Mouse (Mus musculus): ENCODE data around the gene Sh3gl3.

The Sh3gl3 gene

GRCm38 (mm10) chr7:82173540-82173939, at the start of gene Sh3gl3:
Gene Sh3gl3 (plus strand): TSS chr7:82173840.
- DNase-seq, result no peak

DNA sequence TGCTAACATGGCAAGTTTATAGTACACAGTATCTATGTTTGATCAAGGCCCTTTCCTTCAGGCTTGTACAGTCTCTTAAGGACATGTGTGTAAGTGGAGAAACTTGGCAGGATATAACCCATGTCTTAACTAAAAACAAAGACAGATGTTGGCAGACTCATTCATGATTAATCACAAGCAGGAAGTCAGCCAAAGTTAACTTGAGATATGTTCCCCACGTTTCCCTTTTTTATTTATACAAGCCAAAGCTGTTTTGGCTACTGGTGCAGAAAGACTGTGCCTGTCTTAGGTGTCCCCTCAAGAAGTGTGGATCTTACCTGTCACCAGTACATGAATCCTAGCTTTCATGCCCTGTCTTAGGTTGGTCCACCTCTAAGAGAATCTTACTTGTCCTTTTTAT, 35.4 kb upstream of the Sh3gl3 start:
- DNase-seq, result no peak

- no peak for DNase-seq
These were observed 26.5 kb upstream of the Sh3gl3 start for GRCm38 (mm10) chr7:82147151-82147550.

- DNase-seq, result no peak
These were observed 9.0 kb upstream of the Sh3gl3 start for GRCm38 (mm10) chr7:82164681-82165080.

DNA sequence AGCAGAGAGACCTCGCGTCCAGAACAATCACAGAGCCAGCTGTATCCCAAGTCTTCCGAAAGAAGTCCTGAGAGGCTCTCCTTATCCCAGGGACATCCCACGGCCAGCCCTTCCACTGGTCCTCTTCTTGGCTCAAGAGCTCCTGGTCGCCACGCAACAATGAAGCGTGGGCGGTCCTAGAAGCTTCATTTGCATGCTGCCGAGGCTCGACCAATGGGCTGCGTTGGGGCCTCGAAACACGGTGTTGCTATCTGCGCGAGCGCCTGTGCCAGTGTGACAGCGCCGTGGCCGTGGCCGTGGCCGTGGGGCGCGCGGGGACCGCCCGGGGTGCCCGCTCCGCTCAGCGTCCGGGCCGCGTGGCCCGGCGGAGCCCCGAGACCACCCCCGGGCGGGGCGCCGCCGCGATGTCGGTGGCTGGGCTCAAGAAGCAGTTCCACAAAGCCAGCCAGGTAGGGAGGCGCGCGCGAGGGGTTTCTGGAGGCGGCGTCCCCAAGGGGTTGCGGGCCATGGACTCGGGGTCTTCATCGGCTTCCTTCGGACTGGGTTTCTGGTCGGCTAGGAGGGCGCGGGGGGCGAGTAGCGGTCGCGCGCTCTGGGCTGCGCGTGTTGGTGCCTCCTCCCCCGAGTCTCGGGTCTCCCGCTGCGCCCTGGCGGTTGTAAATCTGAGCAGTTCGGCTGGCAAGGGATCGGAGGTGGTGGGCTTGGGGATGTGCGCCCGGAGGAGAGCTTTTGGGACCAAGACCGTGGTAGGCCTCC, 1.1 kb downstream of the Sh3gl3 start:
- DNase-seq, result peak; percentile 95

DNA sequence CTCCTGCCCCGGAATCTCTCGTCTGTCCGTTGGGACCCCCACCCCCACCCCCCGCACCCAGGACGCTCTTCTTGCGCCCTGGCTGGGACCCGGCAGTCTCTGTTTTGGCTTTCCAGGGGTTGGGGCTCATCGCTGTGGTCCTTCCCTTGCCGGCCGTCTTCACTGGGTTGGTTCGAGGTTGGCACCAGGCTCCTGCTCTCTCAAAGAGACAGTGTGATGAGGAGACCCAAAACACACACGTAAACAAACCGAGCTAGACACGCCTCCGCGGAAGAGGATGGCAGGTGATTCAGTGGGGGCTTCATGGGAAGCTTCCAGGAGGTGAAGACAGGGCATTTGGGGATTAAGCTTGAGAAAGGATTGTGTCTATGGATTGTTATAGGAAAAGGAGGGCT, 1.7 kb downstream of the Sh3gl3 start:
- peak; percentile 25 for DNase-seq

DNA sequence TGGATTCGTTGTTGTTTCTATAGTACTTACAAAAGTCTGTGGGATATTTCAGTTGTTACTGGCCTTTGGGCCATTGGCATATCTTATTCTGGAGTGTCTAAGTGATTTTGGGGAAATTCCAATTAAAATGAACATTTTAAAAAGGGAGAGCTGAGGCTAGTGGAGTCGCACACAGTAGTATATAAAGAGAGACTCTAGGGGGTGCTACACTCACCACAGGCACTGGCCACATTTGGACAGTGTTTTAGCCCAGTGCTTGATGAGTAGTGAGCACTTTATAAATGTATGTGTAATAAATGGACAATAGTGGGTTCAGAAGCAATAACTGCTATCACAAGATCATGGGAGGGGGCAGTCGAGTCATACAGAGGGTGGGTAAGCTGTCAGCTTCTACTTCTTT, 2.6 kb downstream of the Sh3gl3 start:
- peak; percentile 18 for DNase-seq

DNA sequence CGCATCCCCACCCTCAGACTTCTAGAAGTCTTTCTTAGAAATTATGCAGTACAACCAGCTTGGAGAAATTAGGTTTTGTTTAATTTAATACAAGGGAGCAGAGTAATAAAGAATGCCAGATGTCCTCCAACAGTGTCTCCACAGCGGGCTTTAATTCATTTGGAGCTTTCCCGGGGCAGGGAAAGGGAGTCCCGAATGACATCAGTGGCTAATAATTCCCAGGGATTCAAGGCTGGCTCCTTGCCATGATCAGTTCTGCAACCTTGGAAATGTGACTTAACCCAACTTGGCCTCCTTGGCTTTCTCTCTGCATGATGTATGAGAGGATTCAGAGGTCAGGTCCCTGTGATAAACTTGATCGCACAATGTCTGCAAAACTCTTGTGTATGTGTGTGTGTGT, 3.7 kb downstream of the Sh3gl3 start:
- no peak for DNase-seq

GRCm38 (mm10) chr7:82180919-82181318, 7.3 kb downstream of the Sh3gl3 start:
- no peak for DNase-seq

DNA sequence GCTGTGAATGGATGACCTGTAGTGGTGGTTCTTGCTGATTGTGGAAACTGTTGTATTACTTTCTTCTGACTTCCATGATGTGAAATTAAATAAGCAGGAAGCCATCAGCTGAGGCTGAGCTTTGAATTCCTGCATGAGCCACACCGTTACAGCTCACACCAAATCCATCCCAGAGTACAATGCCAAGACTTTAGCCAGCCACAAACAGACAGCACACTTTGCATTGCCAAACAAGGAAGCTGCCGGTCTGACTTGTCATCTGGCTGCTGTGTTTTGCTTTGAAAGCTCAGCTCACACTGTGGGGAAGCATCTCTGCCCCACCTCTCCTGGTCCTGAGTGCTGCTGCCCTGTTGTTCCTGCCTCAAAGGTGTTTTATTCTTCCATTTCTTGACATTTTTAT, 9.1 kb downstream of the Sh3gl3 start:
- no peak for DNase-seq

- DNase-seq, result no peak
These were observed 18.0 kb downstream of the Sh3gl3 start for GRCm38 (mm10) chr7:82191604-82192003.

DNA sequence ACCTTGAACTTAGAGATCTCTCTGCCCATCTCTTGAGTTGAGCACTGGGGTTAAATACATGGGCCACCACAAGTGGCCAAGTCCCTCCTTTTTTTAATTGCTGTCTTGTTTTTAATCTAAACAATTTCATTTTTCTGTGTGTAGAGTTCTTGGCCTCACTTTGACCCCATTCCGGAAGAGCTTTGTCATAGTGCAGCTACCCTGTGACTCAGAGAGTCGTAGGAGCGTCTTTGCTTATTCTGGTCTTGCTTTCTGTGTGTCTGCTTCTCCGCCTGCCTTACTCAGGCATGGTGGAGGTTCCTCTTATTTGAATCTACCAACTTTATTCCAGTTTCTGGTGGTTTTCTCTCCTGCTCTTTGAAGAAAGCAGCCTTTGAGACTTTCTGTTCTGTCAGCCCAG, 18.9 kb downstream of the Sh3gl3 start:
- no peak for DNase-seq

GRCm38 (mm10) chr7:82203111-82203510, 29.5 kb downstream of the Sh3gl3 start:
- no peak for DNase-seq

DNA sequence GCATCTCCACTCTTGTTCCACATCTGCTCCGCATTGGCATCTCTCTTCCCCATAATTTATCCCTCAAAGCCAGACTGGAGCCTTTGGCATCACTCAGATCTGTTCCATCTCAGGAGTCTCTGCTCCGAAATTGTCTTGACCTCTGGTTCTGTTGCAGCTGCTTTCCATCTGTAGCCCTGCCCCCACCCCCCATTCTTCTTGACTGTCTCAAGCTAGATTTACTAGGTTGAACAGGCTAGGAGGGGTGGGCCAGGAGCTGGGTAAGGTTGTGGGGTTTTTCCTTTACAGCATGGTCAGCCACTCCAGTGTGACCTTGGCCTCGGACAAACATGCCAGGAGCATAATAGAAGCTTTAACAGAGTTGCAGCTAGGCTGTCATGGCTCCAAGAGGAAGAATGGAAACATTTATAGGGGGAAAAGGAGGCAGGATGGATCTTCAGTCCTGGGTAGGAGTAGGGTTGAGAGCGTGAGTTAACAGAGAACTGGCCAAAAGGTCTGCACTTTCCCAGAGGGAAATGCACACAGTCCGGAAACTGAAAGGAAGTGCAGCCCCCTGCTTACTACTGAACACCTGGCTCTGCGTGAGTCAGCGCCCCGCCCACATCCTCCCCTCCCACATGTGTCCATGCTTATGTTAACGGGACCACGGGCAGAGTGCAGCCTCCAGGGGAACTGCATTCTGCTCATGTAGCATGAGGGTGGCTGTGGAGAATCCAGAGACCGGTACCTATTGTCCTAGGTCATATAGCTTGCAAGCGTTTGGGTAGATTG, 30.6 kb downstream of the Sh3gl3 start:
- DNase-seq, result no peak

DNA sequence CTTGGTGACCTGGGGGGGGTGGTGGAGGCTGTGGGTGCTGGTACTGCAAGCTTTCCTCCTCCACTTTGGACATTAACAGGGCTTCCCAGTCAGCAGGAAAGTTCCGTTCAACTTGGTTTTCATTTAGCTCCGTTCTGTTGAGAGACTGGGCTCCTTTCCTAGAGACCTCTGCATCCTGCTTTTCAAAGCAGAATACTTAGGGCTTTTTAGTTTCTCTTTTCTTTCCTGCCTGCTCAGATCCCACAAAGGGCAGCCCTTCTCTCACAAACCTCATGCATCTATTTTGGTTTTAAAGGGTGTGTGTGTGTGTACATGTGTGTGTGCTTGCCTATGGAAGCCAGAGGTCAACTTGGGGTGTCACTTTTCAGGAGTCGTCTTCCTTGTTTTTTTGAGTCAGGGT, 31.3 kb downstream of the Sh3gl3 start:
- DNase-seq, result no peak

GRCm38 (mm10) chr7:82206787-82207186, 33.1 kb downstream of the Sh3gl3 start:
- DNase-seq, result no peak

GRCm38 (mm10) chr7:82221380-82221933, 47.8 kb downstream of the Sh3gl3 start:
- no peak for DNase-seq

GRCm38 (mm10) chr7:82223906-82224846, 50.5 kb downstream of the Sh3gl3 start:
- DNase-seq, result no peak

DNA sequence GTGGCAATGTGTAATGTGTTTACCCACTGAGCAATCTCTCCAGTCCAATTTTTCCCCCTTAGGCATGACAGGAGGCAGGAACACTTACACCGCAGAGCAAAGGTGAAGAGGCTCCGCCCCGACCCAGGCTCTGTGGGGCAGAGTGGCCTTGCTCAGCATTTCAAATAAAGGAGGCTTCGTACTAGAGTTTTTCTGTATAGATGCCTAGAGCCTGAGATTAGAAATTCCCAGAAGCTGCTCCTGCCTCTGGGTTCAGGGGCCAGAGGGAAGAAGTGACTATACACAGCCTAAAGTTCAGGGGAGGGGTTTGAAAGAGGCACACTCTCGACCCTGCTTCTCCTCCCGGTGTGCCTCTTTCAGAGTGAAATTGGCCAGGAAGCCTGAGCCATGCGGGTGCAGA, 59.6 kb downstream of the Sh3gl3 start:
- no peak for DNase-seq

- no peak for DNase-seq
These were observed 60.6 kb downstream of the Sh3gl3 start for GRCm38 (mm10) chr7:82234010-82234897.

- no peak for DNase-seq
These were observed 61.3 kb downstream of the Sh3gl3 start for GRCm38 (mm10) chr7:82234898-82235290.

DNA sequence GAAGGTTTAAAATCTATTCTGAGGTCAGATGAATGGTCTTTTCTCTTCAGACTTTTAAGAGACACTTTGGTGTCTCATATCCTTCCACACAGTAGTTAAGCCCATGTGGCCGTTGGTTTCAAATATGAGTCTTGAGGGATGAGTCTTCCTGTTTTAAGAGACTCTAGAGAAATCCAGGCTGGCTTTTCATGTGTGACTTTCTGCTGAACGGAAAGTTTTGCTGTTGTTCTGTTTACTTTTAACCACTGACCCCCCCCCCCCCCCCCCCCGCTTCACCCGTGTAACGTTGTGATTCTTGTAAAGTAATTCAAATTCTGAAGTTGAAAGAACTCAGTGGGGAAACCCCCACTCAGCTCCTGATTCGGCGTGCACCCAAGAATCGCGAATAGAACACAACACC, 61.8 kb downstream of the Sh3gl3 start:
- no peak for DNase-seq

Measured in retina, postnatal 1 day (tissue).